Mouse (Mus musculus) embryonic fibroblast, embryonic 13.5 days (primary cell): Measurements from ENCODE around the gene Cdr2.

ENCODE experiments used
- CTCF ChIP-seq: IDR thresholded peaks from 2 replicates; pipeline ENCODE4 v1.5.1; 2011; ENCODE audit warnings: mild to moderate bottlenecking, control low read depth, low read length, moderate library complexity, borderline replicate concordance; ENCODE audit not compliant: insufficient read depth
- POLR2A ChIP-seq: IDR thresholded peaks from 2 replicates; pipeline ENCODE4 v1.6.1; 2011; ENCODE audit warnings: low read depth, mild to moderate bottlenecking, control low read depth, low read length, moderate library complexity

GRCm38 (mm10) chr7:120999021-120999530 lies 17.0 kb upstream of the Cdr2 start:
- TF ChIP-seq POLR2A (no peak), CTCF (no peak)
